Mouse (Mus musculus) midbrain, embryonic 15.5 days (tissue): ENCODE data around the gene Rubcn. TPM values are rescaled to one million over a fixed set of nuclear protein-coding genes. Genes with fewer than 3 reads are reported as not detected.
A peak's percentile ranks its signal among the peaks of the same experiment; 100 is the strongest.
"Not testable (repeated sequence)": the region's sequence is repeated elsewhere in the genome, so short reads cannot be mapped to it uniquely, and the experiment has no call there.

Experiments
- ATAC-seq: fragments of 200-750 bp; cut with Nextera tagmentation; replicated peaks from 2 replicates; pipeline ENCODE4 v1.8.0; 2017; ENCODE audit warnings: moderate TSS enrichment
- H3K27ac ChIP-seq: fragments of 300-500 bp; sonication (generic); 2 replicates; pipeline ENCODE4 v1.5.1; 2015; ENCODE audit warnings: mild to moderate bottlenecking, inconsistent platforms
- H3K27me3 ChIP-seq: fragments of 300-500 bp; sonication (generic); replicated peaks from 2 replicates; pipeline ENCODE4 v1.6.1; 2015; ENCODE audit warnings: inconsistent platforms
- H3K36me3 ChIP-seq: fragments of 300-500 bp; sonication (generic); replicated peaks from 2 replicates; pipeline ENCODE4 v1.6.1; 2015; ENCODE audit warnings: inconsistent platforms
- H3K4me1 ChIP-seq: fragments of 300-500 bp; sonication (generic); 2 replicates; pipeline ENCODE4 v1.6.1; 2015; ENCODE audit warnings: inconsistent platforms
- H3K4me2 ChIP-seq: fragments of 300-500 bp; sonication (generic); 2 replicates; pipeline ENCODE4 v1.6.1; 2015; ENCODE audit warnings: inconsistent platforms, mild to moderate bottlenecking, moderate library complexity
- H3K4me3 ChIP-seq: fragments of 300-500 bp; sonication (generic); 2 replicates; pipeline ENCODE4 v1.5.1; 2015; ENCODE audit warnings: mild to moderate bottlenecking, inconsistent platforms
- H3K9ac ChIP-seq: fragments of 300-500 bp; sonication (generic); 2 replicates; pipeline ENCODE4 v1.6.1; 2015; ENCODE audit warnings: mild to moderate bottlenecking, inconsistent platforms
- H3K9me3 ChIP-seq: fragments of 300-500 bp; sonication (generic); 2 replicates; pipeline ENCODE4 v1.6.1; 2016; ENCODE audit warnings: inconsistent platforms
- WGBS: fragments of 180-500 bp; shearing (Covaris S2); methylation state at CpG from one replicate; pipeline ENCODE4 v1.1.7; 2015; ENCODE audit warnings: mixed read lengths; 5-methylcytosine and 5-hydroxymethylcytosine counted together
- polyA plus RNA-seq: library from polyadenylated mRNA; unstranded; fragments of >200 nt; fragmentation: Nextera tagmentation; extraction: Ambion mirVana; gene quantifications from 2 replicates; pipeline ENCODE4 v1.2.1, GENCODE M21; 2015

The Rubcn gene
- polyA plus RNA-seq, result 37.3 and 38.0 TPM in 2 replicates

- Histone ChIP-seq H3K9me3 (no peaks in the 10 kb centered on the region), H3K27me3 (no peaks in the 10 kb centered on the region), H3K4me1 (peaks cover 27% of the 10 kb centered on the region), H3K4me2 (peak within 1 kb of the TSS; percentile 86), H3K36me3 (no peaks in the 10 kb centered on the region), H3K4me3 (peak within 1 kb of the TSS; percentile 76), H3K27ac (peak within 1 kb of the TSS; percentile 92), H3K9ac (peak within 1 kb of the TSS; percentile 94)
- peak; percentile 98 for ATAC-seq
- under 1% methylated on average over 79 of the region's 83 CpGs for WGBS
Measured at GRCm38 (mm10) chr16:32877343-32878156, at the start of gene Rubcn, which contains the start of gene Fyttd1. Gene Rubcn, minus strand, starts transcription at chr16:32877766. Gene Fyttd1, plus strand, starts transcription at chr16:32877500.

GRCm38 (mm10) chr16:32927044-32927443 lies 49.5 kb upstream of the Rubcn start:
- no peak overlapping the region for H3K4me2 ChIP-seq
- H3K9ac ChIP-seq, result no peak overlapping the region
- no peaks in the 10 kb centered on the region for H3K4me1 ChIP-seq
- H3K9me3 ChIP-seq, result no peaks in the 10 kb centered on the region
- no peak overlapping the region for H3K27ac ChIP-seq
- H3K27me3 ChIP-seq, result no peaks in the 10 kb centered on the region
- H3K36me3 ChIP-seq, result peaks cover 6% of the 10 kb centered on the region; the same call in 1 of the 2 replicates
- 93% methylated on average over 8 of the region's 8 CpGs for WGBS
- no peak for ATAC-seq
- H3K4me3 ChIP-seq, result no peak overlapping the region

GRCm38 (mm10) chr16:32926629-32927028 lies 49.1 kb upstream of the Rubcn start:
- H3K4me1 ChIP-seq, ATAC-seq, H3K27ac ChIP-seq, H3K9ac ChIP-seq, H3K4me3 ChIP-seq, H3K4me2 ChIP-seq, H3K27me3 ChIP-seq, H3K9me3 ChIP-seq, H3K36me3 ChIP-seq: not testable (repeated sequence)
- 90% methylated on average over 9 of the region's 9 CpGs for WGBS

GRCm38 (mm10) chr16:32915292-32916068 lies 37.9 kb upstream of the Rubcn start:
- Histone ChIP-seq H3K9ac (no peak overlapping the region), H3K36me3 (no peaks in the 10 kb centered on the region; the same call in 1 of the 2 replicates), H3K4me1 (peaks cover 15% of the 10 kb centered on the region), H3K9me3 (no peaks in the 10 kb centered on the region), H3K27ac (no peak overlapping the region), H3K27me3 (no peaks in the 10 kb centered on the region), H3K4me2 (peak overlapping the region; percentile 72), H3K4me3 (peak overlapping the region; percentile 93)
- WGBS, result 69% methylated on average over 9 of the region's 9 CpGs
- no peak for ATAC-seq

GRCm38 (mm10) chr16:32913937-32914881 lies 36.6 kb upstream of the Rubcn start, which contains the start of gene Lrch3:
Gene Lrch3, plus strand, starts transcription at chr16:32914100.
- Histone ChIP-seq H3K9me3 (no peaks in the 10 kb centered on the region), H3K9ac (peak within 1 kb of the TSS; percentile 79), H3K4me2 (peak within 1 kb of the TSS; percentile 72), H3K36me3 (0 out of 2 replicates have a peak, but pooled peaks cover under 1% of the 10 kb centered on the region), H3K4me1 (peaks cover 15% of the 10 kb centered on the region), H3K4me3 (peak within 1 kb of the TSS; percentile 93), H3K27ac (peak within 1 kb of the TSS; percentile 88), H3K27me3 (no peaks in the 10 kb centered on the region)
- WGBS, result under 1% methylated on average over 80 of the region's 85 CpGs
- peak; percentile 95 for ATAC-seq

GRCm38 (mm10) chr16:32913212-32913611 lies 35.6 kb upstream of the Rubcn start:
- H3K4me1 ChIP-seq, result peaks cover 15% of the 10 kb centered on the region
- no peak overlapping the region for H3K9ac ChIP-seq
- no peaks in the 10 kb centered on the region for H3K9me3 ChIP-seq
- peak overlapping the region; percentile 72 for H3K4me2 ChIP-seq
- peak overlapping the region; percentile 93; the same call in 1 of the 2 replicates for H3K4me3 ChIP-seq
- H3K27me3 ChIP-seq, result no peaks in the 10 kb centered on the region
- 0 out of 2 replicates have a peak, but pooled peaks cover 3% of the 10 kb centered on the region for H3K36me3 ChIP-seq
- ATAC-seq, result no peak
- WGBS, result 70% methylated on average over 7 of the region's 7 CpGs
- H3K27ac ChIP-seq, result no peak overlapping the region

GRCm38 (mm10) chr16:32906727-32907126 lies 29.2 kb upstream of the Rubcn start:
- Histone ChIP-seq H3K4me2 (no peak overlapping the region), H3K36me3 (peaks cover 9% of the 10 kb centered on the region), H3K27ac (no peak overlapping the region), H3K9me3 (no peaks in the 10 kb centered on the region), H3K9ac (no peak overlapping the region), H3K4me3 (no peak overlapping the region), H3K4me1 (no peaks in the 10 kb centered on the region), H3K27me3 (no peaks in the 10 kb centered on the region)
- no peak for ATAC-seq
- 89% methylated on average over 8 of the region's 8 CpGs for WGBS

GRCm38 (mm10) chr16:32906186-32906585 lies 28.6 kb upstream of the Rubcn start:
- 88% methylated on average over 2 of the region's 2 CpGs for WGBS
- Histone ChIP-seq H3K9ac (no peak overlapping the region), H3K9me3 (no peaks in the 10 kb centered on the region)

GRCm38 (mm10) chr16:32902051-32902428 lies 24.5 kb upstream of the Rubcn start:
- H3K4me3 ChIP-seq, result no peak overlapping the region
- no peak overlapping the region for H3K27ac ChIP-seq
- no peak overlapping the region for H3K4me2 ChIP-seq
- WGBS, result 72% methylated on average over 3 of the region's 3 CpGs
- no peak for ATAC-seq
- H3K9ac ChIP-seq, result no peak overlapping the region
- H3K9me3 ChIP-seq, result no peaks in the 10 kb centered on the region
- H3K4me1 ChIP-seq, result no peaks in the 10 kb centered on the region
- H3K36me3 ChIP-seq, result peaks cover 30% of the 10 kb centered on the region
- no peaks in the 10 kb centered on the region for H3K27me3 ChIP-seq

More at GRCm38 (mm10) chr16:32906186-32906585, 28.6 kb upstream of the Rubcn start:
- ATAC-seq, result no peak
- Histone ChIP-seq H3K4me2 (no peak overlapping the region), H3K36me3 (peaks cover 11% of the 10 kb centered on the region), H3K27ac (no peak overlapping the region), H3K27me3 (no peaks in the 10 kb centered on the region), H3K4me1 (no peaks in the 10 kb centered on the region), H3K4me3 (no peak overlapping the region)

- no peak overlapping the region for H3K4me3 ChIP-seq
- no peak overlapping the region for H3K4me2 ChIP-seq
- H3K9ac ChIP-seq, result no peak overlapping the region
- ATAC-seq, result no peak
- 93% methylated on average over 2 of the region's 2 CpGs for WGBS
- H3K27ac ChIP-seq, result no peak overlapping the region
- H3K27me3 ChIP-seq, result no peaks in the 10 kb centered on the region
- H3K9me3 ChIP-seq, result no peaks in the 10 kb centered on the region
- H3K36me3 ChIP-seq, result peaks cover 30% of the 10 kb centered on the region
- H3K4me1 ChIP-seq, result no peaks in the 10 kb centered on the region
Measured at GRCm38 (mm10) chr16:32901360-32902050, 23.9 kb upstream of the Rubcn start.

- Histone ChIP-seq H3K4me1 (no peaks in the 10 kb centered on the region), H3K27me3 (no peaks in the 10 kb centered on the region), H3K9ac (no peak overlapping the region), H3K4me2 (no peak overlapping the region), H3K4me3 (no peak overlapping the region), H3K36me3 (peaks cover 32% of the 10 kb centered on the region), H3K27ac (no peak overlapping the region), H3K9me3 (no peaks in the 10 kb centered on the region)
- ATAC-seq, result no peak
Measured at GRCm38 (mm10) chr16:32896126-32896525, 18.6 kb upstream of the Rubcn start.
